Mouse (Mus musculus) testis, adult 2 months (tissue): ENCODE measurements around the gene Srcap.

Experiments used
- CTCF ChIP-seq: fragments of 200-500 bp; IDR thresholded peaks from 2 replicates; pipeline ENCODE4 v1.5.1; 2012; ENCODE audit warnings: low read depth, mild to moderate bottlenecking, inconsistent platforms, low read length, moderate library complexity; ENCODE audit not compliant: control insufficient read depth, insufficient read depth, insufficient replicate concordance
- POLR2A ChIP-seq: fragments of 200-500 bp; IDR thresholded peaks from 2 replicates; pipeline ENCODE4 v1.6.1; 2012; ENCODE audit warnings: low read depth, mild to moderate bottlenecking, inconsistent platforms, low read length, moderate library complexity; ENCODE audit not compliant: control insufficient read depth

DNA sequence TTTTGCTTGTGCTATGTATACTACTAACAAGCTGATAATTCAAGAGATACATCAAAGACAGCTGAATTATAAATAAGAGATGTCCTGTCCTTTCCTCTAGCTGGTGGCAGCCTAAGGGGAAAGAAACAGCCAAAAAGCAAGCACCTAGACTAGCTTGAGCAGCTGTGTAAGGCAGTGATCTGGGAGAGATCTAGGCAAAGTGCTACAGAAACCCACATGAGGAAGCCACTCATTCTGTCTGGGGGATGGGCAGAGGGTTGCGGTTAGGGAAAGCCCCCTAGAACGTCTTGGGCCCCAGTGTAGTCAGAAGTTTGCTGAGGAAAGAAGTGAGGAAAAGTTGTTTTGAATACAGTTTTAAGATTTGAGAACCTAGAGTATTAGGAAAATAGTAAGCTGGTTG is 31.5 kb upstream of the Srcap start:
- no peak for TF ChIP-seq CTCF
- TF ChIP-seq POLR2A, result no peak
